Mouse (Mus musculus) hindbrain, embryonic 13.5 days (tissue): Measurements from ENCODE around the gene Gm1140. TPM values are rescaled to one million over a fixed set of nuclear protein-coding genes. Genes with fewer than 3 reads are reported as not detected.
"Not testable (repeated sequence)": the region's sequence is repeated elsewhere in the genome, so short reads cannot be mapped to it uniquely, and the experiment has no call there.

Source experiments
- ATAC-seq: fragments of 200-750 bp; cut with Nextera tagmentation; 2 replicates; pipeline ENCODE4 v1.8.0; 2017; ENCODE audit warnings: moderate TSS enrichment; ENCODE audit not compliant: low FRiP score
- H3K27ac ChIP-seq: fragments of 300-500 bp; sonication (generic); 2 replicates; pipeline ENCODE4 v1.5.1; 2015; ENCODE audit warnings: inconsistent platforms, mild to moderate bottlenecking, moderate library complexity
- H3K27me3 ChIP-seq: fragments of 300-500 bp; sonication (generic); 2 replicates; pipeline ENCODE4 v1.6.1; 2015; ENCODE audit warnings: mild to moderate bottlenecking, inconsistent platforms
- H3K36me3 ChIP-seq: fragments of 300-500 bp; sonication (generic); 2 replicates; pipeline ENCODE4 v1.6.1; 2015; ENCODE audit warnings: mild to moderate bottlenecking, inconsistent platforms
- H3K4me1 ChIP-seq: fragments of 300-500 bp; sonication (generic); replicated peaks from 2 replicates; pipeline ENCODE4 v1.6.1; 2015; ENCODE audit warnings: inconsistent platforms
- H3K4me2 ChIP-seq: fragments of 300-500 bp; sonication (generic); 2 replicates; pipeline ENCODE4 v1.6.1; 2015; ENCODE audit warnings: inconsistent platforms, mild to moderate bottlenecking, moderate library complexity
- H3K4me3 ChIP-seq: fragments of 300-500 bp; sonication (generic); 2 replicates; pipeline ENCODE4 v1.5.1; 2015; ENCODE audit warnings: mild to moderate bottlenecking, inconsistent platforms
- H3K9ac ChIP-seq: fragments of 300-500 bp; sonication (generic); 2 replicates; pipeline ENCODE4 v1.6.1; 2015; ENCODE audit warnings: mild to moderate bottlenecking, inconsistent platforms
- H3K9me3 ChIP-seq: fragments of 300-500 bp; sonication (generic); 2 replicates; pipeline ENCODE4 v1.6.1; 2016; ENCODE audit warnings: inconsistent platforms
- WGBS: fragments of 180-500 bp; shearing (Covaris S2); methylation state at CpG from one replicate; pipeline ENCODE4 v1.1.7; 2015; 5-methylcytosine and 5-hydroxymethylcytosine counted together
- polyA plus RNA-seq: library from polyadenylated mRNA; unstranded; fragments of >200 nt; fragmentation: Nextera tagmentation; extraction: Ambion mirVana; gene quantifications from 2 replicates; pipeline ENCODE4 v1.2.1, GENCODE M21; 2015

Gene Gm1140
- not detected in 2 replicates for polyA plus RNA-seq

GRCm38 (mm10) chrX:67693462-67693861, at the start of gene Gm1140:
Gm1140 (minus strand) TSS chrX:67693562.
- H3K27me3 ChIP-seq, H3K27ac ChIP-seq, H3K4me3 ChIP-seq, H3K9me3 ChIP-seq, H3K4me1 ChIP-seq, H3K9ac ChIP-seq, ATAC-seq, H3K36me3 ChIP-seq, H3K4me2 ChIP-seq: not testable (repeated sequence)
- 92% methylated on average over 3 of the region's 11 CpGs for WGBS

GRCm38 (mm10) chrX:67695398-67695797, 2.0 kb upstream of the Gm1140 start, which contains the start of gene Gm14692:
Gm14692 (plus strand) TSS chrX:67695698.
- not testable (repeated sequence) for H3K27ac ChIP-seq
- 72% methylated on average over 3 of the region's 10 CpGs for WGBS

More at GRCm38 (mm10) chrX:67695398-67695797, 2.0 kb upstream of the Gm1140 start, which contains the start of gene Gm14692:
- not testable (repeated sequence) for H3K9me3 ChIP-seq, H3K27me3 ChIP-seq, ATAC-seq, H3K9ac ChIP-seq, H3K4me3 ChIP-seq, H3K4me1 ChIP-seq, H3K36me3 ChIP-seq, H3K4me2 ChIP-seq

Other genes starting within 250 kb of the Gm1140 start
- gene Gm14692, start 2.1 kb upstream of the Gm1140 start, polyA plus RNA-seq: not detected in 2 replicates
- gene 4933436I01Rik, start 227.9 kb upstream of the Gm1140 start, polyA plus RNA-seq: not detected in 2 replicates